Mouse (Mus musculus) olfactory bulb, adult 2 months (tissue): Measurements from ENCODE around the gene Lamtor5. TPM values are rescaled to one million over a fixed set of nuclear protein-coding genes. Genes with fewer than 3 reads are reported as not detected.

ENCODE experiments used
- H3K27ac ChIP-seq: fragments of 200-500 bp; 2 replicates; pipeline ENCODE4 v1.5.1; 2012; ENCODE audit warnings: low read depth, low read length; ENCODE audit not compliant: insufficient read depth
- H3K4me1 ChIP-seq: fragments of 200-500 bp; 2 replicates; pipeline ENCODE4 v1.6.1; 2012; ENCODE audit warnings: low read length; ENCODE audit not compliant: control insufficient read depth, insufficient read depth
- H3K4me3 ChIP-seq: fragments of 200-500 bp; 2 replicates; pipeline ENCODE4 v1.5.1; 2012; ENCODE audit warnings: mild to moderate bottlenecking, low read depth, low read length, moderate library complexity; ENCODE audit not compliant: insufficient read depth
- CTCF ChIP-seq: fragments of 200-500 bp; IDR thresholded peaks from 2 replicates; pipeline ENCODE4 v1.5.1; 2012; ENCODE audit warnings: low read depth, mild to moderate bottlenecking, low read length, moderate library complexity; ENCODE audit not compliant: insufficient read depth
- POLR2A ChIP-seq: fragments of 200-500 bp; IDR thresholded peaks from 2 replicates; pipeline ENCODE4 v1.6.1; 2012; ENCODE audit warnings: mild to moderate bottlenecking, low read depth, low read length, moderate library complexity; ENCODE audit not compliant: insufficient read depth
- WGBS: fragments of 180-500 bp; shearing (Covaris S2); methylation state at CpG from one replicate; pipeline ENCODE4 v1.1.7; 2018; 5-methylcytosine and 5-hydroxymethylcytosine counted together
- polyA plus RNA-seq: library from polyadenylated mRNA; stranded (reverse); fragments of >200 nt; gene quantifications from 2 replicates; pipeline ENCODE4 v1.2.4, GENCODE M21; 2012; ENCODE audit warnings: low replicate concordance; ENCODE audit not compliant: missing spikeins, insufficient read depth, insufficient read length

The Lamtor5 gene
- polyA plus RNA-seq, 1 experiment: not detected

GRCm38 (mm10) chr3:107260956-107261850 lies 17.5 kb upstream of the Lamtor5 start:
- Histone ChIP-seq H3K27ac (peak overlapping the region; percentile 70), H3K4me3 (no peak overlapping the region), H3K4me1 (peaks cover 16% of the 10 kb centered on the region)
- WGBS: 39% methylated on average over 8 of the region's 8 CpGs
- TF ChIP-seq CTCF: no peak
- no peak for TF ChIP-seq POLR2A

- Histone ChIP-seq H3K27ac (peak overlapping the region; percentile 70; the same call in 1 of the 2 replicates), H3K4me3 (no peak overlapping the region)
- whole genome bisulfite sequencing: 49% methylated on average over 7 of the region's 7 CpGs
These were observed 16.9 kb upstream of the Lamtor5 start for GRCm38 (mm10) chr3:107261851-107262165.

GRCm38 (mm10) chr3:107266814-107267345 lies 11.8 kb upstream of the Lamtor5 start:
- Histone ChIP-seq H3K27ac (no peak overlapping the region), H3K4me3 (no peak overlapping the region), H3K4me1 (no peaks in the 10 kb centered on the region)
- no peak for TF ChIP-seq CTCF
- TF ChIP-seq POLR2A: no peak
- 79% methylated on average over 2 of the region's 2 CpGs for WGBS

More at GRCm38 (mm10) chr3:107261851-107262165, 16.9 kb upstream of the Lamtor5 start:
- no peak for TF ChIP-seq CTCF
- no peak for TF ChIP-seq POLR2A
- H3K4me1 ChIP-seq: peaks cover 12% of the 10 kb centered on the region

- TF ChIP-seq CTCF: no peak
- no peak for TF ChIP-seq POLR2A
- WGBS: 91% methylated on average over 3 of the region's 3 CpGs
- Histone ChIP-seq H3K4me1 (no peaks in the 10 kb centered on the region), H3K4me3 (no peak overlapping the region), H3K27ac (no peak overlapping the region)
These were observed 6.2 kb upstream of the Lamtor5 start for GRCm38 (mm10) chr3:107272433-107272832.

- no peaks in the 10 kb centered on the region for H3K4me1 ChIP-seq
- WGBS: 6% methylated on average over 3 of the region's 3 CpGs
- TF ChIP-seq POLR2A (no peak), CTCF (peak; percentile 46; the same call in 1 of the 2 replicates)
These were observed 4.8 kb upstream of the Lamtor5 start for GRCm38 (mm10) chr3:107273820-107274219.

GRCm38 (mm10) chr3:107275351-107275750 lies 3.3 kb upstream of the Lamtor5 start:
- TF ChIP-seq CTCF: no peak
- no peak for TF ChIP-seq POLR2A
- Histone ChIP-seq H3K4me3 (no peak overlapping the region), H3K27ac (no peak overlapping the region), H3K4me1 (no peaks in the 10 kb centered on the region; the same call in 1 of the 2 replicates)
- 81% methylated on average over 5 of the region's 5 CpGs for WGBS

More at GRCm38 (mm10) chr3:107273820-107274219, 4.8 kb upstream of the Lamtor5 start:
- H3K4me3 ChIP-seq: no peak overlapping the region
- no peak overlapping the region for H3K27ac ChIP-seq

- Histone ChIP-seq H3K4me1 (no peaks in the 10 kb centered on the region; the same call in 1 of the 2 replicates), H3K27ac (no peak overlapping the region), H3K4me3 (no peak overlapping the region)
- no peak for TF ChIP-seq CTCF
- no peak for TF ChIP-seq POLR2A
- 57% methylated on average over 4 of the region's 4 CpGs for WGBS
These were observed 2.7 kb upstream of the Lamtor5 start for GRCm38 (mm10) chr3:107275996-107276395.

GRCm38 (mm10) chr3:107276626-107277025 lies 2.0 kb upstream of the Lamtor5 start:
- Histone ChIP-seq H3K27ac (no peak overlapping the region), H3K4me3 (no peak overlapping the region), H3K4me1 (no peaks in the 10 kb centered on the region; the same call in 1 of the 2 replicates)
- no peak for TF ChIP-seq CTCF
- TF ChIP-seq POLR2A: no peak
- 90% methylated on average over 3 of the region's 3 CpGs for WGBS

- Histone ChIP-seq H3K4me1 (no peaks in the 10 kb centered on the region), H3K4me3 (no peak overlapping the region), H3K27ac (no peak overlapping the region)
- 80% methylated on average over 2 of the region's 2 CpGs for WGBS
- TF ChIP-seq POLR2A (no peak), CTCF (no peak)
These were observed 7.5 kb downstream of the Lamtor5 start for GRCm38 (mm10) chr3:107286123-107286522.
